Mouse (Mus musculus) CH12.LX (cell line): ENCODE data around the gene Cldn13.

Experiments
- CTCF ChIP-seq, 2 experiments: IDR thresholded peaks in 1 of 2; conservative IDR thresholded peaks in 1 of 2; 2 replicates each; pipeline ENCODE4 v1.5.1; 2011 to 2012; ENCODE audit warnings: low read depth in 2 of 2, low read length in 2 of 2, improper control_type of control experiment in 1 of 2, inconsistent platforms in 1 of 2, mild to moderate bottlenecking in 1 of 2, moderate library complexity in 1 of 2
- EP300 ChIP-seq: IDR thresholded peaks from 2 replicates; pipeline ENCODE4 v1.6.1; 2011; ENCODE audit warnings: low read length, improper control_type of control experiment
- JUN ChIP-seq: IDR thresholded peaks from 2 replicates; pipeline ENCODE4 v1.6.1; 2011; ENCODE audit warnings: low read depth, mild to moderate bottlenecking, low read length, improper control_type of control experiment, moderate library complexity; ENCODE audit not compliant: insufficient read depth
- TBP ChIP-seq: conservative IDR thresholded peaks from 2 replicates; pipeline ENCODE4 v1.6.1; 2011; ENCODE audit warnings: low read depth, low read length, improper control_type of control experiment

- no peak for TF ChIP-seq CTCF (conservative IDR thresholded peaks at IDR 0.05 in 1 of 2, IDR thresholded peaks at IDR 0.05 in 1 of 2; ENCODE audit: low read depth in 2 of 2, low read length in 2 of 2)
- TF ChIP-seq EP300, result no peak
- TF ChIP-seq TBP, result no peak
- no peak for TF ChIP-seq JUN
These were observed 28.9 kb upstream of the Cldn13 start for GRCm38 (mm10) chr5:134944179-134944578.
